Mouse (Mus musculus) lung, postnatal 0 days (tissue): ENCODE measurements at regions not wholly inside any gene's neighbourhood (a gene's known extent, or its start where the extent isn't known, plus 50 kb on each side); places are given as distances from the start of the nearest gene placed in this dataset.

ENCODE experiments used
- ATAC-seq: fragments of 200-750 bp; cut with Nextera tagmentation; 2 replicates; pipeline ENCODE4 v1.8.0; 2017; ENCODE audit warnings: moderate library complexity
- DNase-seq: peaks from one replicate; pipeline ENCODE4 v3.0.0-alpha.2; 2016; ENCODE audit warnings: low spot score
- H3K27ac ChIP-seq: fragments of 300-500 bp; sonication (generic); 2 replicates; pipeline ENCODE4 v1.5.1; 2014; ENCODE audit warnings: antibody characterized with exemption, mild to moderate bottlenecking, low read length, mixed read lengths
- H3K27me3 ChIP-seq: fragments of 300-500 bp; sonication (generic); replicated peaks from 2 replicates; pipeline ENCODE4 v1.6.1; 2014; ENCODE audit warnings: low read length, mixed read lengths; ENCODE audit not compliant: insufficient read depth
- H3K36me3 ChIP-seq: fragments of 300-500 bp; sonication (generic); 2 replicates; pipeline ENCODE4 v1.6.1; 2014; ENCODE audit warnings: low read length, mixed read lengths; ENCODE audit not compliant: insufficient read depth
- H3K4me1 ChIP-seq: fragments of 300-500 bp; sonication (generic); 2 replicates; pipeline ENCODE4 v1.6.1; 2014; ENCODE audit warnings: antibody characterized with exemption, low read depth, low read length, mixed read lengths; ENCODE audit not compliant: insufficient read depth
- H3K4me2 ChIP-seq: fragments of 300-500 bp; sonication (generic); replicated peaks from 2 replicates; pipeline ENCODE4 v1.6.1; 2014; ENCODE audit warnings: low read depth, mild to moderate bottlenecking, low read length, moderate library complexity, mixed read lengths
- H3K4me3 ChIP-seq: fragments of 300-500 bp; sonication (generic); 2 replicates; pipeline ENCODE4 v1.5.1; 2014; ENCODE audit warnings: low read depth, low read length
- H3K9ac ChIP-seq: fragments of 300-500 bp; sonication (generic); replicated peaks from 2 replicates; pipeline ENCODE4 v1.6.1; 2014; ENCODE audit warnings: low read depth, mild to moderate bottlenecking
- H3K9me3 ChIP-seq: fragments of 300-500 bp; sonication (generic); 2 replicates; pipeline ENCODE4 v1.6.1; 2016; ENCODE audit warnings: low read length, mixed read lengths
- CTCF ChIP-seq: IDR thresholded peaks from 2 replicates; pipeline ENCODE4 v1.5.1; 2016; ENCODE audit warnings: antibody characterized with exemption, mild to moderate bottlenecking
- EP300 ChIP-seq: IDR thresholded peaks from 2 replicates; pipeline ENCODE4 v1.6.1; 2016; ENCODE audit warnings: antibody characterized with exemption, mild to moderate bottlenecking, control low read depth
- WGBS: fragments of 180-500 bp; shearing (Covaris S2); extraction: QIAGEN DNeasy Blood & Tissue Kit; methylation state at CpG from one replicate; pipeline ENCODE4 v1.1.7; 2014; 5-methylcytosine and 5-hydroxymethylcytosine counted together

GRCm38 (mm10) chr3:70384235-70384634 lies 376.8 kb downstream of the Otol1 start:
- Histone ChIP-seq H3K9me3 (no peaks in the 10 kb centered on the region), H3K4me1 (no peaks in the 10 kb centered on the region), H3K4me3 (no peak overlapping the region), H3K4me2 (no peak overlapping the region), H3K27ac (no peak overlapping the region), H3K9ac (no peak overlapping the region), H3K27me3 (no peaks in the 10 kb centered on the region), H3K36me3 (no peaks in the 10 kb centered on the region)
- TF ChIP-seq CTCF (no peak), EP300 (no peak)
- ATAC-seq (no peak), DNase-seq (no peak)
- 58% methylated on average over 1 of the region's 1 CpGs for WGBS

- TF ChIP-seq EP300 (no peak), CTCF (no peak)
- H3K4me1 ChIP-seq: no peaks in the 10 kb centered on the region
- DNase-seq: no peak
- H3K4me2 ChIP-seq: no peak overlapping the region
- ATAC-seq: no peak
- no peak overlapping the region for H3K4me3 ChIP-seq
- H3K9ac ChIP-seq: no peak overlapping the region
- no peaks in the 10 kb centered on the region for H3K36me3 ChIP-seq
- 76% methylated on average over 4 of the region's 4 CpGs for WGBS
- no peaks in the 10 kb centered on the region for H3K9me3 ChIP-seq
- H3K27ac ChIP-seq: no peak overlapping the region
- H3K27me3 ChIP-seq: no peaks in the 10 kb centered on the region
Measured at GRCm38 (mm10) chr3:70385961-70386360, 378.5 kb downstream of the Otol1 start.

GRCm38 (mm10) chr3:70401187-70401586 lies 393.8 kb downstream of the Otol1 start:
- WGBS: 9% methylated on average over 2 of the region's 2 CpGs
- DNase-seq (no peak), ATAC-seq (no peak)
- H3K4me1 ChIP-seq: no peaks in the 10 kb centered on the region
- H3K27ac ChIP-seq: no peak overlapping the region
- TF ChIP-seq EP300 (no peak), CTCF (no peak)
- no peaks in the 10 kb centered on the region for H3K9me3 ChIP-seq
- H3K4me3 ChIP-seq: no peak overlapping the region
- H3K9ac ChIP-seq: no peak overlapping the region
- no peak overlapping the region for H3K4me2 ChIP-seq
- no peaks in the 10 kb centered on the region for H3K36me3 ChIP-seq
- H3K27me3 ChIP-seq: no peaks in the 10 kb centered on the region

DNA sequence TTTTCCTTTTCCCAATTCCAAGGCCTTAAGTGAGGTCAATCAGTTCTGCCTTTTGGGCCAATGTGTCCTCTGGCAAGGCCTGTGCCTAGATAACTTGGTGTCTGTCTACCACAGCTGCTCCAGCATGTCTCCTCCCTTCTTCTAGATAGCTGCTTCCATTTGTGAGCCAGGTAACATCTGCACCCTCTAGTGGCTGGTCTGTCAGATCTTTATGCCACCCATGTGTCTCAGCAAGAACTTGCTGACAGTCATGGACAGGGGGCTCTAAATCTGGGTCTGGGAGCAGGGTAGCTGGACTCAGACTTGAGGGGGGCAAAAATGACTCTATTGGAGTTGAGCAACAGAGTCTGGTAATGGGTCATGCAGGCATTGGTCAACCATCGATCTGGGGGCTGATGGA lies 399.2 kb downstream of the Otol1 start:
- no peak for DNase-seq
- WGBS: 88% methylated on average over 1 of the region's 1 CpGs
- Histone ChIP-seq H3K4me1 (no peaks in the 10 kb centered on the region), H3K27ac (no peak overlapping the region), H3K9ac (no peak overlapping the region), H3K36me3 (no peaks in the 10 kb centered on the region), H3K4me3 (no peak overlapping the region), H3K27me3 (no peaks in the 10 kb centered on the region), H3K9me3 (no peaks in the 10 kb centered on the region), H3K4me2 (no peak overlapping the region)
- ATAC-seq: no peak
- no peak for TF ChIP-seq EP300
- TF ChIP-seq CTCF: peak; percentile 46

DNA sequence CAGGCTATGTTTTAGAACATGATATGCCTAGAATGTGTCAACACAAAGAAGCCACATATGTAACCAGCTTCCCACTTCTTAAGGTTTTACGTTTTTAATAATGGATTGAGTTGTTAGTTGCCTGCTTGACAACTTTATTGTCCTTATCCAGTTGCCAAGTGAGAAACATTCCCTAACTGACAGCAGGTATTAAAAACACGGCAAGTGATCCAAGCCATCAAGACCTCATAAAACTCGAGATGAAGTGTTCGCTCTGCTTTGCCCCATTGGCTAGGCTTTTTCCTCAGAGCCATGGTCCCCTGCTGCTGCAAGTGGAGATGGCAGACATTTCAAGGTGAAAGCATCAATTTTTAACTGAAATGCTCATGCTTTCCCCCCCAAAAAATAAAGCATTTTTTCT lies 410.9 kb downstream of the Otol1 start:
- Histone ChIP-seq H3K27me3 (no peaks in the 10 kb centered on the region), H3K27ac (no peak overlapping the region), H3K4me1 (no peaks in the 10 kb centered on the region), H3K4me3 (no peak overlapping the region), H3K9ac (no peak overlapping the region), H3K4me2 (no peak overlapping the region), H3K36me3 (no peaks in the 10 kb centered on the region), H3K9me3 (no peaks in the 10 kb centered on the region)
- TF ChIP-seq EP300 (no peak), CTCF (no peak)
- WGBS: 80% methylated on average over 4 of the region's 4 CpGs
- ATAC-seq (no peak), DNase-seq (no peak)

- 84% methylated on average over 1 of the region's 1 CpGs for WGBS
- no peak overlapping the region for H3K4me2 ChIP-seq
Measured at GRCm38 (mm10) chr3:70422016-70422415, 414.6 kb downstream of the Otol1 start.

GRCm38 (mm10) chr3:70422669-70423068 lies 415.3 kb downstream of the Otol1 start:
- ATAC-seq (no peak), DNase-seq (no peak)
- TF ChIP-seq CTCF (no peak), EP300 (no peak)
- no peaks in the 10 kb centered on the region for H3K27me3 ChIP-seq
- no peaks in the 10 kb centered on the region for H3K4me1 ChIP-seq
- no peak overlapping the region for H3K9ac ChIP-seq
- no peak overlapping the region for H3K4me2 ChIP-seq
- H3K36me3 ChIP-seq: no peaks in the 10 kb centered on the region
- no peak overlapping the region for H3K27ac ChIP-seq
- WGBS: 40% methylated on average over 3 of the region's 3 CpGs
- H3K4me3 ChIP-seq: no peak overlapping the region
- H3K9me3 ChIP-seq: no peaks in the 10 kb centered on the region

More at GRCm38 (mm10) chr3:70422016-70422415, 414.6 kb downstream of the Otol1 start:
- no peak for TF ChIP-seq EP300
- TF ChIP-seq CTCF: no peak
- no peak for DNase-seq
- no peak overlapping the region for H3K9ac ChIP-seq
- H3K27me3 ChIP-seq: no peaks in the 10 kb centered on the region
- H3K27ac ChIP-seq: no peak overlapping the region
- H3K4me1 ChIP-seq: no peaks in the 10 kb centered on the region
- no peaks in the 10 kb centered on the region for H3K9me3 ChIP-seq
- no peak overlapping the region for H3K4me3 ChIP-seq
- no peaks in the 10 kb centered on the region for H3K36me3 ChIP-seq
- no peak for ATAC-seq
